Mouse (Mus musculus) lung, embryonic 16.5 days (tissue): ENCODE results near the gene Snu13. TPM values are rescaled to one million over a fixed set of nuclear protein-coding genes. Genes with fewer than 3 reads are reported as not detected.

Experiments
- ATAC-seq: fragments of 200-750 bp; cut with Nextera tagmentation; 2 replicates; pipeline ENCODE4 v1.8.0; 2017; ENCODE audit warnings: low read depth, mild to moderate bottlenecking, moderate library complexity
- H3K27ac ChIP-seq: fragments of 300-500 bp; sonication (generic); 2 replicates; pipeline ENCODE4 v1.5.1; 2014; ENCODE audit warnings: mild to moderate bottlenecking, control low read depth, low read length
- H3K27me3 ChIP-seq: fragments of 300-500 bp; sonication (generic); 2 replicates; pipeline ENCODE4 v1.6.1; 2014; ENCODE audit warnings: low read depth, low read length, mixed read lengths; ENCODE audit not compliant: control insufficient read depth, insufficient read depth
- H3K36me3 ChIP-seq: fragments of 300-500 bp; sonication (generic); 2 replicates; pipeline ENCODE4 v1.6.1; 2014; ENCODE audit warnings: low read length; ENCODE audit not compliant: control insufficient read depth, insufficient read depth
- H3K4me1 ChIP-seq: fragments of 300-500 bp; sonication (generic); replicated peaks from 2 replicates; pipeline ENCODE4 v1.6.1; 2014; ENCODE audit warnings: low read length, mixed read lengths; ENCODE audit not compliant: control insufficient read depth, insufficient read depth
- H3K4me2 ChIP-seq: fragments of 300-500 bp; sonication (generic); 2 replicates; pipeline ENCODE4 v1.6.1; 2014; ENCODE audit warnings: low read depth, low read length, control low read depth
- H3K4me3 ChIP-seq: fragments of 300-500 bp; sonication (generic); 2 replicates; pipeline ENCODE4 v1.5.1; 2014; ENCODE audit warnings: mild to moderate bottlenecking, low read length, control low read depth
- H3K9ac ChIP-seq: fragments of 300-500 bp; sonication (generic); 2 replicates; pipeline ENCODE4 v1.6.1; 2014; ENCODE audit warnings: low read length, control low read depth
- H3K9me3 ChIP-seq: fragments of 300-500 bp; sonication (generic); 2 replicates; pipeline ENCODE4 v1.6.1; 2016; ENCODE audit warnings: low read length; ENCODE audit not compliant: control insufficient read depth
- WGBS: fragments of 180-500 bp; shearing (Covaris S2); extraction: QIAGEN DNeasy Blood & Tissue Kit; methylation state at CpG from one replicate; pipeline ENCODE4 v1.1.7; 2014; 5-methylcytosine and 5-hydroxymethylcytosine counted together
- polyA plus RNA-seq: library from polyadenylated mRNA; unstranded; fragments of >200 nt; fragmentation: Nextera tagmentation; extraction: Ambion mirVana; gene quantifications from 2 replicates; pipeline ENCODE4 v1.2.1, GENCODE M21; 2015

Gene Snu13
- polyA plus RNA-seq, 1 experiment from 2014 or later, result 260 TPM

GRCm38 (mm10) chr15:82069898-82070297 is 22.5 kb upstream of the Snu13 start, which contains the start of gene Mei1:
Gene Mei1, plus strand, starts transcription at chr15:82069996.
- Histone ChIP-seq H3K36me3 (no peaks in the 10 kb centered on the region), H3K27ac (no peak within 1 kb of the TSS), H3K9me3 (0 out of 2 replicates have a peak, but pooled peaks cover 5% of the 10 kb centered on the region), H3K4me2 (peak within 1 kb of the TSS; percentile 21; the same call in 1 of the 2 replicates), H3K4me3 (peak within 1 kb of the TSS; percentile 5; the same call in 1 of the 2 replicates), H3K27me3 (peaks cover 31% of the 10 kb centered on the region), H3K9ac (no peak within 1 kb of the TSS), H3K4me1 (no peaks in the 10 kb centered on the region)
- no peak for ATAC-seq
- 14% methylated on average over 40 of the region's 40 CpGs for WGBS

GRCm38 (mm10) chr15:82065511-82065910 is 18.1 kb upstream of the Snu13 start:
- Histone ChIP-seq H3K4me1 (no peaks in the 10 kb centered on the region), H3K4me3 (no peak overlapping the region), H3K9ac (no peak overlapping the region), H3K36me3 (no peaks in the 10 kb centered on the region), H3K9me3 (0 out of 2 replicates have a peak, but pooled peaks cover 5% of the 10 kb centered on the region), H3K27me3 (peaks cover 35% of the 10 kb centered on the region), H3K27ac (no peak overlapping the region), H3K4me2 (no peak overlapping the region)
- ATAC-seq, result no peak
- 13% methylated on average over 7 of the region's 7 CpGs for WGBS

- 56% methylated on average over 14 of the region's 14 CpGs for WGBS
- Histone ChIP-seq H3K27ac (no peak overlapping the region), H3K36me3 (no peaks in the 10 kb centered on the region), H3K4me1 (no peaks in the 10 kb centered on the region), H3K27me3 (peaks cover 19% of the 10 kb centered on the region), H3K9ac (no peak overlapping the region), H3K9me3 (no peaks in the 10 kb centered on the region), H3K4me2 (no peak overlapping the region), H3K4me3 (no peak overlapping the region)
- ATAC-seq, result no peak
These were observed 16.5 kb upstream of the Snu13 start for GRCm38 (mm10) chr15:82063909-82064308.

GRCm38 (mm10) chr15:82058719-82059201 is 11.4 kb upstream of the Snu13 start, which contains the start of gene 4930407I10Rik:
Gene 4930407I10Rik, plus strand, starts transcription at chr15:82059151.
- H3K4me2 ChIP-seq, result no peak within 1 kb of the TSS
- no peak for ATAC-seq
- H3K9me3 ChIP-seq, result no peaks in the 10 kb centered on the region
- H3K9ac ChIP-seq, result no peak within 1 kb of the TSS
- WGBS, result 72% methylated on average over 1 of the region's 1 CpGs
- peaks cover 4% of the 10 kb centered on the region; the same call in 1 of the 2 replicates for H3K27me3 ChIP-seq
- no peaks in the 10 kb centered on the region for H3K36me3 ChIP-seq
- no peak within 1 kb of the TSS for H3K27ac ChIP-seq
- H3K4me3 ChIP-seq, result no peak within 1 kb of the TSS
- H3K4me1 ChIP-seq, result no peaks in the 10 kb centered on the region

GRCm38 (mm10) chr15:82052544-82052943 is 5.1 kb upstream of the Snu13 start:
- H3K4me2 ChIP-seq, result no peak overlapping the region
- H3K9ac ChIP-seq, result no peak overlapping the region
- H3K9me3 ChIP-seq, result no peaks in the 10 kb centered on the region
- no peaks in the 10 kb centered on the region for H3K4me1 ChIP-seq
- H3K36me3 ChIP-seq, result no peaks in the 10 kb centered on the region
- no peak overlapping the region for H3K4me3 ChIP-seq
- no peak for ATAC-seq
- H3K27me3 ChIP-seq, result no peaks in the 10 kb centered on the region
- 66% methylated on average over 5 of the region's 5 CpGs for WGBS
- H3K27ac ChIP-seq, result no peak overlapping the region

- Histone ChIP-seq H3K27ac (no peak overlapping the region), H3K4me1 (peaks cover 9% of the 10 kb centered on the region; the same call in 1 of the 2 replicates), H3K4me3 (peak overlapping the region; percentile 100), H3K9ac (peak overlapping the region; percentile 97), H3K36me3 (peaks cover 12% of the 10 kb centered on the region), H3K27me3 (no peaks in the 10 kb centered on the region), H3K4me2 (peak overlapping the region; percentile 83), H3K9me3 (no peaks in the 10 kb centered on the region)
- ATAC-seq, result 0 out of 2 replicates have a peak, but pooled peaks have one; percentile 16
- WGBS, result 1% methylated on average over 26 of the region's 26 CpGs
These were observed 1.0 kb downstream of the Snu13 start for GRCm38 (mm10) chr15:82046246-82046891.

- no peak overlapping the region for H3K27ac ChIP-seq
- no peaks in the 10 kb centered on the region for H3K27me3 ChIP-seq
- H3K9ac ChIP-seq, result no peak overlapping the region
- ATAC-seq, result no peak
- peaks cover 9% of the 10 kb centered on the region; the same call in 1 of the 2 replicates for H3K4me1 ChIP-seq
- H3K9me3 ChIP-seq, result no peaks in the 10 kb centered on the region
- no peak overlapping the region for H3K4me2 ChIP-seq
- 96% methylated on average over 7 of the region's 7 CpGs for WGBS
- H3K4me3 ChIP-seq, result no peak overlapping the region
- peaks cover 20% of the 10 kb centered on the region for H3K36me3 ChIP-seq
These were observed 3.1 kb downstream of the Snu13 start for GRCm38 (mm10) chr15:82044166-82044784.

GRCm38 (mm10) chr15:82040650-82041049 is 6.7 kb downstream of the Snu13 start:
- Histone ChIP-seq H3K4me3 (no peak overlapping the region), H3K9me3 (no peaks in the 10 kb centered on the region), H3K27ac (no peak overlapping the region), H3K9ac (no peak overlapping the region), H3K27me3 (no peaks in the 10 kb centered on the region), H3K36me3 (peaks cover 25% of the 10 kb centered on the region), H3K4me1 (0 out of 2 replicates have a peak, but pooled peaks cover 3% of the 10 kb centered on the region), H3K4me2 (no peak overlapping the region)
- WGBS, result 82% methylated on average over 1 of the region's 1 CpGs
- 0 out of 2 replicates have a peak, but pooled peaks have one; percentile 57 for ATAC-seq
